Mouse (Mus musculus): ENCODE data around the gene Gxylt2. TPM values are rescaled to one million over a fixed set of nuclear protein-coding genes. Genes with fewer than 3 reads are reported as not detected.

Gene Gxylt2
- polyA plus RNA-seq, 1 experiment = not detected

- H3K4me1 ChIP-seq (ENCODE audit: control insufficient read depth, insufficient read depth, low read length) = 0 out of 2 replicates have a peak, but pooled peaks cover 2% of the 10 kb centered on the region
- H3K27ac ChIP-seq (ENCODE audit: insufficient read depth, low read depth, low read length) = no peak overlapping the region
- H3K4me3 ChIP-seq (ENCODE audit: insufficient read depth, low read length) = no peak overlapping the region
- TF ChIP-seq POLR2A (IDR thresholded peaks at IDR 0.05; ENCODE audit: borderline replicate concordance, low read depth, low read length) (no peak), CTCF (IDR thresholded peaks at IDR 0.05; ENCODE audit: low read depth, low read length) (no peak)
Observed at GRCm38 (mm10) chr6:100734321-100734720, 29.8 kb downstream of the Gxylt2 start.

GRCm38 (mm10) chr6:100758431-100759208 is 54.1 kb downstream of the Gxylt2 start:
- no peak for TF ChIP-seq POLR2A (IDR thresholded peaks at IDR 0.05; ENCODE audit: borderline replicate concordance, low read depth, low read length)
- no peak for TF ChIP-seq CTCF (IDR thresholded peaks at IDR 0.05; ENCODE audit: low read depth, low read length)
- no peaks in the 10 kb centered on the region for H3K4me1 ChIP-seq (ENCODE audit: control insufficient read depth, insufficient read depth, low read length)

GRCm38 (mm10) chr6:100767756-100768155 is 63.2 kb downstream of the Gxylt2 start:
- no peak for TF ChIP-seq CTCF (IDR thresholded peaks at IDR 0.05; ENCODE audit: low read depth, low read length)
- no peak for TF ChIP-seq POLR2A (IDR thresholded peaks at IDR 0.05; ENCODE audit: borderline replicate concordance, low read depth, low read length)
- H3K4me3 ChIP-seq (ENCODE audit: insufficient read depth, low read length) = no peak overlapping the region
- H3K4me1 ChIP-seq (ENCODE audit: control insufficient read depth, insufficient read depth, low read length) = no peaks in the 10 kb centered on the region
- no peak overlapping the region for H3K27ac ChIP-seq (ENCODE audit: insufficient read depth, low read depth, low read length)

More at GRCm38 (mm10) chr6:100758431-100759208, 54.1 kb downstream of the Gxylt2 start:
- Histone ChIP-seq H3K27ac (ENCODE audit: insufficient read depth, low read depth, low read length) (no peak overlapping the region), H3K4me3 (ENCODE audit: insufficient read depth, low read length) (no peak overlapping the region)

GRCm38 (mm10) chr6:100775923-100776505 is 71.5 kb downstream of the Gxylt2 start:
- TF ChIP-seq CTCF (IDR thresholded peaks at IDR 0.05; ENCODE audit: low read depth, low read length) = no peak
- Histone ChIP-seq H3K4me3 (ENCODE audit: insufficient read depth, low read length) (no peak overlapping the region), H3K4me1 (ENCODE audit: control insufficient read depth, insufficient read depth, low read length) (peaks cover 15% of the 10 kb centered on the region), H3K27ac (ENCODE audit: insufficient read depth, low read depth, low read length) (no peak overlapping the region)

- TF ChIP-seq CTCF (IDR thresholded peaks at IDR 0.05; ENCODE audit: low read depth, low read length) = no peak
- no peak overlapping the region for H3K27ac ChIP-seq (ENCODE audit: insufficient read depth, low read depth, low read length)
- peaks cover 22% of the 10 kb centered on the region for H3K4me1 ChIP-seq (ENCODE audit: control insufficient read depth, insufficient read depth, low read length)
- H3K4me3 ChIP-seq (ENCODE audit: insufficient read depth, low read length) = no peak overlapping the region
Observed at GRCm38 (mm10) chr6:100778595-100778994, 74.1 kb downstream of the Gxylt2 start.

- H3K27ac ChIP-seq (ENCODE audit: insufficient read depth, low read depth, low read length) = no peak overlapping the region
- peaks cover 22% of the 10 kb centered on the region for H3K4me1 ChIP-seq (ENCODE audit: control insufficient read depth, insufficient read depth, low read length)
- TF ChIP-seq POLR2A (IDR thresholded peaks at IDR 0.05; ENCODE audit: borderline replicate concordance, low read depth, low read length) = no peak
- TF ChIP-seq CTCF (IDR thresholded peaks at IDR 0.05; ENCODE audit: low read depth, low read length) = no peak
- H3K4me3 ChIP-seq (ENCODE audit: insufficient read depth, low read length) = no peak overlapping the region
Observed at GRCm38 (mm10) chr6:100780421-100780820, 75.9 kb downstream of the Gxylt2 start.

GRCm38 (mm10) chr6:100781644-100782043 is 77.1 kb downstream of the Gxylt2 start:
- H3K4me3 ChIP-seq (ENCODE audit: insufficient read depth, low read length) = no peak overlapping the region
- peaks cover 22% of the 10 kb centered on the region for H3K4me1 ChIP-seq (ENCODE audit: control insufficient read depth, insufficient read depth, low read length)
- TF ChIP-seq CTCF (IDR thresholded peaks at IDR 0.05; ENCODE audit: low read depth, low read length) (no peak), POLR2A (IDR thresholded peaks at IDR 0.05; ENCODE audit: borderline replicate concordance, low read depth, low read length) (no peak)
- H3K27ac ChIP-seq (ENCODE audit: insufficient read depth, low read depth, low read length) = no peak overlapping the region

GRCm38 (mm10) chr6:100787726-100788125 is 83.2 kb downstream of the Gxylt2 start:
- no peak for TF ChIP-seq CTCF (IDR thresholded peaks at IDR 0.05; ENCODE audit: low read depth, low read length)
- Histone ChIP-seq H3K27ac (ENCODE audit: insufficient read depth, low read depth, low read length) (no peak overlapping the region), H3K4me1 (ENCODE audit: control insufficient read depth, insufficient read depth, low read length) (no peaks in the 10 kb centered on the region), H3K4me3 (ENCODE audit: insufficient read depth, low read length) (no peak overlapping the region)

- Histone ChIP-seq H3K27ac (ENCODE audit: insufficient read depth, low read depth, low read length) (no peak overlapping the region), H3K4me1 (ENCODE audit: control insufficient read depth, insufficient read depth, low read length) (no peaks in the 10 kb centered on the region), H3K4me3 (ENCODE audit: insufficient read depth, low read length) (no peak overlapping the region)
- TF ChIP-seq POLR2A (IDR thresholded peaks at IDR 0.05; ENCODE audit: borderline replicate concordance, low read depth, low read length) (no peak), CTCF (IDR thresholded peaks at IDR 0.05; ENCODE audit: low read depth, low read length) (no peak)
Observed at GRCm38 (mm10) chr6:100789161-100789560, 84.6 kb downstream of the Gxylt2 start.

GRCm38 (mm10) chr6:100792055-100792659 is 87.6 kb downstream of the Gxylt2 start:
- Histone ChIP-seq H3K4me3 (ENCODE audit: insufficient read depth, low read length) (no peak overlapping the region), H3K4me1 (ENCODE audit: control insufficient read depth, insufficient read depth, low read length) (no peaks in the 10 kb centered on the region), H3K27ac (ENCODE audit: insufficient read depth, low read depth, low read length) (no peak overlapping the region)
- TF ChIP-seq CTCF (IDR thresholded peaks at IDR 0.05; ENCODE audit: low read depth, low read length) = no peak
- no peak for TF ChIP-seq POLR2A (IDR thresholded peaks at IDR 0.05; ENCODE audit: borderline replicate concordance, low read depth, low read length)

Measured in bone marrow macrophage, adult 2 months (primary cell).